Mouse (Mus musculus): ENCODE data around the gene 1700020N01Rik. TPM values are rescaled to one million over a fixed set of nuclear protein-coding genes. Genes with fewer than 3 reads are reported as not detected.

Gene 1700020N01Rik
- polyA plus RNA-seq, 1 experiment from 2014 or later = not detected

DNA sequence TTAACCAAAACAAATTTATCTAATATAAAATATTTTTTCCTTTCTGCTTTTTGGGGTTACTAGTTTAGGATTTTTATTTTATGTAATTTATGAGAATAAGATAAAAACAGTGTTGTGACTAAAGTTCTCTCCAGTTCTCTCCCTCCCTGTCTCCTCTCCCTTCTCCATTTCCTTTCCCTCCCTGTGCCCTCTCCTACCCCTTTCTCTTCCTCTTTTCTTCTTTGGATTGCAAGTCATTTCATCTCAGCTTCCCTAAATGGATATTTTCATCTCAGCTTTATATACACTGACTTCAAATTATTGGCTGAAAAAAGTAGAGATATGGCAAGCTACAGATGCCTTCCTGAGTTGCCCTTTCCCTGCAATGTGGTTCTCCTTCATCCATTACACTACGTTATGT is 26.9 kb upstream of the 1700020N01Rik start:
- H3K4me3 ChIP-seq = no peak overlapping the region
- no peaks in the 10 kb centered on the region for H3K36me3 ChIP-seq
- H3K4me1 ChIP-seq = no peaks in the 10 kb centered on the region
- no peak overlapping the region for H3K9ac ChIP-seq (replicated peaks)
- no peaks in the 10 kb centered on the region for H3K27me3 ChIP-seq
- ATAC-seq (replicated peaks) = no peak
- no peak overlapping the region for H3K4me2 ChIP-seq (replicated peaks)
- 95% methylated on average over 1 of the region's 1 CpGs for WGBS
- H3K9me3 ChIP-seq = no peaks in the 10 kb centered on the region
- no peak overlapping the region for H3K27ac ChIP-seq (replicated peaks)

DNA sequence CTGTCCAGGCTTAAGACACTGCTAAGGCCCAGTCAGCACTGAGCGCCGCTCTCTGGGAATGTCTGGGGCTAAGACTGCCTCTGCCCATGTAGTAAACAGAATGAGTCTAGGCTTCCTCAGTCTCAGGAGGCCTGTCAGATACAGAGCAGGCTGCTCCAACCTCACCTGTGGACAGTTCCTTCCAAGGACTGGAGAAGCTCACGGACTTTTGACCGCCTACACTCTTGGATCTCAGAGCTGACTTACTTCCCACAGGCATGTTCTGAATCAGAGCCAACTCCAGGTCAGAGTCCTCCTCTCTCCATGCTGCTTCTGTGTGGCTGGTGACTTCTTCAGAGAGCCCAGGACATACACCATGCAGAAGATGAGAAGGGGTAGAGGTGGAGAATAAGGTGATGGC is 21.3 kb upstream of the 1700020N01Rik start:
- Histone ChIP-seq H3K36me3 (no peaks in the 10 kb centered on the region), H3K9me3 (no peaks in the 10 kb centered on the region), H3K9ac (replicated peaks) (no peak overlapping the region), H3K4me3 (no peak overlapping the region), H3K27ac (replicated peaks) (no peak overlapping the region), H3K4me1 (no peaks in the 10 kb centered on the region), H3K27me3 (no peaks in the 10 kb centered on the region), H3K4me2 (replicated peaks) (no peak overlapping the region)
- WGBS = 91% methylated on average over 4 of the region's 4 CpGs
- no peak for ATAC-seq (replicated peaks)

DNA sequence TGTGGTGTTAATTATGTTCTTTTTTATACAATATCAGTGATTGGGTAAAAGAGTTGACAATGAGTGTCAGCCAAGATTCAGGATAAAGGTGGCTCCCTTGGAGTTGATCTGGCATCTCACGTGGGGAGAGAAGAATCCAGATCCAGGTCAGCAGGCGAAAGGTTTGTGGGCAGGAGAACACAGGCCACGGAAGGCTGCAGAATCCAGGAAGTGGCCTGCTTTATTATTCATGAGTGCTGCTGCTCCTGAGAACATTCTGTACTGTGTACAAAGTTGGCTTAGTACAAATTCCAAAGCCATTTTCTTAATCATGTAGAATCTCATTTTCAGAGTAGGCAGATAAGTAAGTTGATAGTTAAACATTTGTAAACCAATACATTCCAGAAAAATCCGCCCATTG is 19.2 kb upstream of the 1700020N01Rik start:
- Histone ChIP-seq H3K9me3 (no peaks in the 10 kb centered on the region), H3K4me3 (no peak overlapping the region), H3K27me3 (no peaks in the 10 kb centered on the region), H3K9ac (replicated peaks) (no peak overlapping the region), H3K4me2 (replicated peaks) (no peak overlapping the region), H3K27ac (replicated peaks) (no peak overlapping the region), H3K36me3 (no peaks in the 10 kb centered on the region), H3K4me1 (no peaks in the 10 kb centered on the region)
- ATAC-seq (replicated peaks) = no peak
- WGBS = 81% methylated on average over 4 of the region's 4 CpGs

DNA sequence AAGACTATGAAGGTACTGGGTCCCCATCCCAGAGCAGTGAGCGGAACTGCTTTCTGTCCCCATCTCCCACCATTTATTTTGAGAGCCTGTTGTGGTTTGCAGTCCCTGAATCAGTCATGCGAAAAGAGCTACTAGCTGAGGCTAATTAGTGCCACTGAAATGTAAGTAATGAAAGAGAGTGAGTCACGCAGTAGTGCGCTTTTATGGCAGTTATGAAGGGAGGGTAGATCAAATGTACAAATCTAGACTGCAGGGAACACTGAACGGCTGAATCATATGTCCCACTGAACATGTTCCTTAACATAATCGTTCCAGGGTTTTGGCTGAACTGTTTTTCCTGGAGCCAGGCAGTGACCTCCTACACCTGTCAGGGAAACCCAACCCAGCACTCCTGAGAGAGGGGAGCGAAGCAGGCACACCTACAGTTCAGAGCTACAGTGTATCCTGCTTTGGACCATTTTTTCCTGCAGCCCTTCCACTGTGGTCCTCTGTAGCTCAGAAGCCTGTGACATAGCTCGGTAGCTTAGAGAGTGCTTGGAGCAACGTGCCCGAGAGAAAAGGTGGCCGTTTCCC is 17.1 kb upstream of the 1700020N01Rik start:
- Histone ChIP-seq H3K27me3 (no peaks in the 10 kb centered on the region), H3K36me3 (no peaks in the 10 kb centered on the region), H3K4me3 (no peak overlapping the region), H3K4me2 (replicated peaks) (no peak overlapping the region), H3K27ac (replicated peaks) (no peak overlapping the region), H3K9me3 (no peaks in the 10 kb centered on the region), H3K9ac (replicated peaks) (no peak overlapping the region), H3K4me1 (no peaks in the 10 kb centered on the region)
- WGBS = 52% methylated on average over 11 of the region's 11 CpGs
- peak; percentile 53; the same call in 1 of the 2 replicates for ATAC-seq (replicated peaks)

DNA sequence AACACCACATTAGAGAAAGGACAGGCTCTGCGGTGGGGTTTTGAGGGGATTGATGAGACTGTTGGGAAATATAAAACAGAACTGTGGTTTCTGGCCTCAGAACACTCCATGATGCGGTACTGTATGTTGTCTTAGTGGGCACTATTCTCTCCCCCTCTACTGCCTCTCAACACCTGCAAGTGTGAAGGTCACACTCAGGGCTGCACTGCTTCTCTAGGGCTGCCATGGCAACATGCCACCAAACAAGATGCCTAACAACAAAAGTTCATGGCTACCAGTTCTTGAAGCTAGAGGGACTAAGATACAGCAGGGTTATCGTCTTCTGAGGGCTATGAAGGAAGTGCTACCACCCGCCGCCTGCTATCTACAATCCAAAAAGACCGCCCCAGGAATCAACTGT is 15.1 kb upstream of the 1700020N01Rik start:
- Histone ChIP-seq H3K36me3 (no peaks in the 10 kb centered on the region), H3K4me2 (replicated peaks) (no peak overlapping the region), H3K9ac (replicated peaks) (no peak overlapping the region), H3K9me3 (no peaks in the 10 kb centered on the region), H3K4me1 (no peaks in the 10 kb centered on the region), H3K27ac (replicated peaks) (no peak overlapping the region), H3K27me3 (no peaks in the 10 kb centered on the region), H3K4me3 (no peak overlapping the region)
- 93% methylated on average over 6 of the region's 6 CpGs for WGBS
- no peak for ATAC-seq (replicated peaks)

DNA sequence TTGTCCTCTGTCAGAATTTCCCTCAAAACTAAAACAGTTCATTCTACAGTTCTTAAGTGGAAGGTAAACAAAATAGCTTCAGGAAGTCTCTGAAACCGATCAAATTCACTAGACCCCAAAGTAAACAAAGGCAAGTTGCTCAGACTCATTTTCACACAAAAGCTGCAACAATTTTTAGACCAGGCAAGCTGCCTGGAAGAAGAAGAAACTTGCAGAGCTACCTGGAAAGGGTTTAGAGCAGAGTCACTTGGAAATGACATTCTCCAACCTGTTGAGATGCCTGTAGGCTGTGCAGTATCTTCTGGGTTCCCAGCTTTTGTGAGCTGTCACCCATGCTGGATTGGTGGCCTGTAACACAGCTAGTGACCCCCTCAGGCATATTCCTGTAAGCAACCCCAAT is 11.4 kb upstream of the 1700020N01Rik start:
- Histone ChIP-seq H3K9me3 (no peaks in the 10 kb centered on the region), H3K27me3 (no peaks in the 10 kb centered on the region), H3K36me3 (no peaks in the 10 kb centered on the region), H3K4me3 (no peak overlapping the region), H3K4me2 (replicated peaks) (no peak overlapping the region), H3K27ac (replicated peaks) (no peak overlapping the region), H3K9ac (replicated peaks) (no peak overlapping the region), H3K4me1 (no peaks in the 10 kb centered on the region)
- no peak for ATAC-seq (replicated peaks)
- 74% methylated on average over 1 of the region's 1 CpGs for WGBS

DNA sequence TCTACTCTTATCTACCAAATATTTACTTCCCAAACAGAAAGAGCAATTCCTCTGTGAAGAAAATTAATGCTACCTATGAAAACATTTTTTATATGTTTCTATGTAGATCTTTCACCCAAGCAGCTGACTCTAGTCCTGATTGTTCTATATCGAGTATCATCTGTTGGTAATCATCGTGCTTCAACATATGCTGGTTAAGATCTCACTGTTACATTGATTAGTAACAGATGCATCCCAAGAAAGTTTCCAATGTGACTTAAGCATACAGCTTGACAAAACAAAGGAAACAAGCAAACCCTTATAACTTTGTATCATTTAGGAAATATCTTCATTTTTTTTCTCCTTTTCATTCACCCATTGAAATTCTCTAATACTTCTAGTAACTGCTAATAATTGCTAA is 5.9 kb upstream of the 1700020N01Rik start:
- no peak overlapping the region for H3K4me3 ChIP-seq
- H3K9ac ChIP-seq (replicated peaks) = no peak overlapping the region
- H3K27ac ChIP-seq (replicated peaks) = no peak overlapping the region
- no peaks in the 10 kb centered on the region; the same call in 1 of the 2 replicates for H3K4me1 ChIP-seq
- no peak overlapping the region for H3K4me2 ChIP-seq (replicated peaks)
- no peaks in the 10 kb centered on the region for H3K27me3 ChIP-seq
- H3K9me3 ChIP-seq = no peaks in the 10 kb centered on the region
- no peak for ATAC-seq (replicated peaks)
- 88% methylated on average over 2 of the region's 2 CpGs for WGBS
- no peaks in the 10 kb centered on the region for H3K36me3 ChIP-seq

DNA sequence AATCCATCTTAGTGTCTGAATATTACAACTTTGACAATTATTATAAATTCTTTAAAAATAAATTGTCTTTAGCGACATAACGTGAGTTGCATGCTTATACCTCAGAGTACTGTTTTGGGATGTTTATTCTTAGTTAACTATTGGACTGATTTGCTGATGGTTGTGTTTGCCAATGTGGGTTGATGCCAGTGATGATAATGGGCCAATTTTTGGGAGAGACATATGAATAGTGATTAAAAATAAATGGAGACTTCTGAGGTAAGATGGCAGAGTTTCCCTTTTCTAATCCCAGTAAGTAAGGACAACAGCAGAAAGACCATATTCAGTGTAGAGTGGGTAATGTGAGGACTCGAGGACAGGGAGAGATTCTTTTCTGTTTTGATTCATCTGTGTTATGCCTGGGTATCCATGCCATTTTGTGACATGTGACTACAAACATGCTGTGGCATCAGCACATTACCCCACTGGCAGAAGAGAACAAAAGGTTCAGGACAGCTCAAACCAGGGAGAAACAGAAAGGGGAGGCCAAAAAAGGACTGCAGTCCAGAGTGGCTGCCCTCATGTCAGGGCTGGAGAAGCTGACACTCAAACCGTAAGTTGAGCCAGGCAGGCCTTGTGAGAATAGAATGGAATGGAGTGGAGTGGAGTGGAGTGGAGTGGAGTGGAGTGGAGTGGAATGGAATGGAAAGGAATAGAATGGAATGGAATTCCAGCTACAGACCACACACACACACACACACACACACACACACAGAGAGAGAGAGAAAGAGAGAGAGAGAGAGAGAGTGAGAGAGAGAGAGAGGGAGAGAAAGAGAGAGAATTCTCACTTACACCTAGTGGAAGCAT is 4.7 kb upstream of the 1700020N01Rik start:
- Histone ChIP-seq H3K4me1 (no peaks in the 10 kb centered on the region; the same call in 1 of the 2 replicates), H3K4me3 (no peak overlapping the region), H3K36me3 (no peaks in the 10 kb centered on the region), H3K27ac (replicated peaks) (no peak overlapping the region), H3K9ac (replicated peaks) (no peak overlapping the region), H3K27me3 (no peaks in the 10 kb centered on the region), H3K4me2 (replicated peaks) (no peak overlapping the region), H3K9me3 (no peaks in the 10 kb centered on the region)
- WGBS = 74% methylated on average over 4 of the region's 4 CpGs
- no peak for ATAC-seq (replicated peaks)

DNA sequence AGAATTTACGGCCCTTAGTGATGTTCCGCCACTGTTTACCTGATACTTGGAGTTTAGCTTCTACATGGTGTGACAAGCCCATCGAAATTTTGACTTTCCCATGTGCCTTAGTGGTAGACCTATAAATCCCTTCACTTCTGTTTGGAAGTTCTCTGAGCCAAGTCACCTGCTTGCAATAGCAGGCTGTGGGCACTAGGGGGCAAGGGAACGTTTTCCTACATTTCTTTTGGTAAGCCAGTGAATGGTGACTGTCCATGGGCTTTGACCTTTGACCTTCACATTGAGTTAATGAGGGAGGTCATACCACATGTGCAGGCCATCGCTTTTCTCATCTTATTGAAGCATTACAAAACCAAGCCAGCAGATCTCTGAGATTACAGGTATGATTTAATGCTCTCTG is 8.0 kb downstream of the 1700020N01Rik start:
- H3K36me3 ChIP-seq = no peaks in the 10 kb centered on the region
- peaks cover 15% of the 10 kb centered on the region for H3K4me1 ChIP-seq
- no peak overlapping the region for H3K27ac ChIP-seq (replicated peaks)
- no peaks in the 10 kb centered on the region for H3K9me3 ChIP-seq
- no peak overlapping the region for H3K4me2 ChIP-seq (replicated peaks)
- no peak overlapping the region for H3K4me3 ChIP-seq
- no peaks in the 10 kb centered on the region for H3K27me3 ChIP-seq
- ATAC-seq (replicated peaks) = no peak
- WGBS = 46% methylated on average over 5 of the region's 5 CpGs
- no peak overlapping the region for H3K9ac ChIP-seq (replicated peaks)

DNA sequence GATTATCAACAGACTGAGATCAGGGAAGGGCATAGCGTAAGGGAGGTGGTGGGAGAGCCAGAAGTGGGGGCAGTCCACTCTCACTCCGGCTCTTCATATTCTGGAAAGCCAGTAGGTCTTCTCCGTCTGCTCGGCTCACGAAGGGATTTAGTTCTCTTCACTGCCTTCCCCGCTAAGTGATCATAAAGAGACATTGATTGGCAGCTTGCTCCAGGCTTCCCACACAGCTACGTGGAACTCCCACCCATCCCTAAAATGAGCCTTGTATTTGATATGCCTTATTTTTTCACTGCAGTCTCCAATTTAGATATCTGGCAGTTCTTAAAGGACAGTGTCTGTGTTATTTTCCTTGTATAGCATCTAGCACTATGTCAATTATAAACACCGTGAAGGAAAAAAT is 11.5 kb downstream of the 1700020N01Rik start:
- Histone ChIP-seq H3K4me1 (peaks cover 15% of the 10 kb centered on the region), H3K27ac (replicated peaks) (no peak overlapping the region), H3K36me3 (no peaks in the 10 kb centered on the region), H3K4me2 (replicated peaks) (no peak overlapping the region), H3K4me3 (no peak overlapping the region), H3K9ac (replicated peaks) (no peak overlapping the region), H3K9me3 (no peaks in the 10 kb centered on the region), H3K27me3 (no peaks in the 10 kb centered on the region)
- WGBS = 65% methylated on average over 8 of the region's 8 CpGs
- ATAC-seq (replicated peaks) = no peak

DNA sequence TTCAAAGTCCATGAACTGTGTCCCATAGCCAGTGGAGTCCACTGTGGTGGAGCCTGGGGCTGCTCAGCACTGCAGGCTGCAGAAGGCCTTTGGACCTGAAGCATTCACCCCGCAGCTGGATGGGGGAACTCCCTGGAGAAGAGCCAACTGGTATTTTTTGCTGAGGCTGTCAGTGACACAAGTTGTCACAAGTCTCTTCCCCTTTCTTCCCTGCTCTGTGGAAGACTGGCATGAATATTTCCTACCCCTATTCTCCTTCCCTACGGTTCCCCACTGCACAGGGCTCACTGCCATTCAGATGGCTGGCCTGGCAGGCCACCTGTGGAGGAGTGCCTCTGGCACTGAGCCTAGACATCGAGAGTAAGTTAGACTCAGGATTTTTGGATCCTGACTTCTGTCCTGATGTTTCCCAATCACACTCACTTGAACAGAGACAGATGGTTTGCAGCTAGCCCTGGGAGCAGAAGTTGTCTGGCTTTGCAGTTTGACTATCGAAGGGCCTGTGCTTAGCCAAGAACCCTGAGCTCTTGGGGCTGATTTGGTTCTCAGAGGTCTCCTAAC is 12.1 kb downstream of the 1700020N01Rik start:
- no peaks in the 10 kb centered on the region for H3K36me3 ChIP-seq
- no peak overlapping the region for H3K4me3 ChIP-seq
- peaks cover 15% of the 10 kb centered on the region for H3K4me1 ChIP-seq
- H3K9ac ChIP-seq (replicated peaks) = no peak overlapping the region
- 34% methylated on average over 4 of the region's 4 CpGs for WGBS
- no peaks in the 10 kb centered on the region for H3K9me3 ChIP-seq
- H3K27ac ChIP-seq (replicated peaks) = no peak overlapping the region; the same call in 1 of the 2 replicates
- no peaks in the 10 kb centered on the region for H3K27me3 ChIP-seq
- ATAC-seq (replicated peaks) = peak; percentile 59
- no peak overlapping the region for H3K4me2 ChIP-seq (replicated peaks)

DNA sequence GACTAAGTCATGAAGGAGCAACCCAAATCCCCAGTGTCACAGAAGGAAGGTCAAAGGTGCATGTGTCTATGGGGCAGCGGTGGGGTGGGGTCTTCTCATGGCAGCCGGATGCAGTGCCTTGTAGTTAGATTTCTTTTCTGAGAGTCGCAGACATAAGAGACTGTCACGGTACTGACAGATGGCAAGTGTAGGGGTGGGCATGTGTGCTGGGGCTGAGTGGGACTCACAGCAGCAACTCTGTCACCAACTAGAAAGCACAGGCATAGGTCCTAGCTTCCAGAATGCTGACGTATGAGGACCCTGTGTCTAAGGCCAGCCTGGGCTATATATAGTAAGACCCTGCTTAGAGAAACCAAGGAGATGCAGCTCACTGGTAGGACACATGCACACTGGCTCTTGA is 12.7 kb downstream of the 1700020N01Rik start:
- Histone ChIP-seq H3K9me3 (no peaks in the 10 kb centered on the region), H3K36me3 (no peaks in the 10 kb centered on the region), H3K4me3 (no peak overlapping the region), H3K27ac (replicated peaks) (no peak overlapping the region), H3K4me2 (replicated peaks) (no peak overlapping the region), H3K4me1 (peaks cover 15% of the 10 kb centered on the region), H3K9ac (replicated peaks) (no peak overlapping the region), H3K27me3 (no peaks in the 10 kb centered on the region)
- ATAC-seq (replicated peaks) = peak; percentile 70; the same call in 1 of the 2 replicates
- WGBS = 61% methylated on average over 5 of the region's 5 CpGs
